Mouse (Mus musculus): ENCODE data around the gene Usp34. TPM values are rescaled to one million over a fixed set of nuclear protein-coding genes. Genes with fewer than 3 reads are reported as not detected.
"Not testable (repeated sequence)": the region's sequence is repeated elsewhere in the genome, so short reads cannot be mapped to it uniquely, and the experiment has no call there.

Gene Usp34
- polyA plus RNA-seq, 1 experiment from 2014 or later, result 30.5 TPM

- Histone ChIP-seq H3K4me1 (no peaks in the 10 kb centered on the region), H3K9me3 (no peaks in the 10 kb centered on the region), H3K9ac (no peak overlapping the region), H3K27me3 (no peaks in the 10 kb centered on the region), H3K36me3 (peaks cover 51% of the 10 kb centered on the region), H3K4me2 (replicated peaks) (no peak overlapping the region), H3K4me3 (no peak overlapping the region), H3K27ac (no peak overlapping the region)
- no peak for ATAC-seq (ENCODE audit: insufficient number of reproducible peaks, insufficient read depth, low FRiP score, low TSS enrichment)
- 90% methylated on average over 2 of the region's 2 CpGs for WGBS
These were observed 8.4 kb upstream of the Usp34 start for GRCm38 (mm10) chr11:23298301-23298700.

- no peaks in the 10 kb centered on the region for H3K4me1 ChIP-seq
- no peaks in the 10 kb centered on the region for H3K9me3 ChIP-seq
- no peak overlapping the region for H3K4me3 ChIP-seq
- no peak overlapping the region for H3K9ac ChIP-seq
- no peak overlapping the region for H3K27ac ChIP-seq
- ATAC-seq (ENCODE audit: insufficient number of reproducible peaks, insufficient read depth, low FRiP score, low TSS enrichment), result no peak
- H3K4me2 ChIP-seq (replicated peaks), result no peak overlapping the region
- peaks cover 36% of the 10 kb centered on the region for H3K36me3 ChIP-seq
- 86% methylated on average over 1 of the region's 1 CpGs for WGBS
- no peaks in the 10 kb centered on the region for H3K27me3 ChIP-seq
These were observed 6.8 kb upstream of the Usp34 start for GRCm38 (mm10) chr11:23299910-23300309.

- Histone ChIP-seq H3K27me3 (no peaks in the 10 kb centered on the region), H3K36me3 (peaks cover 8% of the 10 kb centered on the region; the same call in 1 of the 2 replicates), H3K4me2 (replicated peaks) (no peak overlapping the region), H3K4me3 (no peak overlapping the region), H3K9me3 (no peaks in the 10 kb centered on the region), H3K27ac (no peak overlapping the region), H3K4me1 (no peaks in the 10 kb centered on the region), H3K9ac (no peak overlapping the region)
- ATAC-seq (ENCODE audit: insufficient number of reproducible peaks, insufficient read depth, low FRiP score, low TSS enrichment), result no peak
- WGBS, result 79% methylated on average over 1 of the region's 1 CpGs
These were observed 3.6 kb upstream of the Usp34 start for GRCm38 (mm10) chr11:23303126-23303525.

GRCm38 (mm10) chr11:23305101-23305672 lies 1.5 kb upstream of the Usp34 start:
- Histone ChIP-seq H3K4me3 (peak overlapping the region; percentile 74), H3K4me2 (replicated peaks) (peak overlapping the region; percentile 46), H3K27ac (peak overlapping the region; percentile 99)
- H3K36me3 ChIP-seq; H3K9me3 ChIP-seq; H3K9ac ChIP-seq; ATAC-seq (ENCODE audit: insufficient number of reproducible peaks, insufficient read depth, low FRiP score, low TSS enrichment); H3K27me3 ChIP-seq; H3K4me1 ChIP-seq: not testable (repeated sequence)
- WGBS, result 35% methylated on average over 10 of the region's 10 CpGs

- Histone ChIP-seq H3K9ac (peak overlapping the region; percentile 94), H3K27me3 (no peaks in the 10 kb centered on the region), H3K36me3 (no peaks in the 10 kb centered on the region), H3K4me2 (replicated peaks) (peak overlapping the region; percentile 46), H3K4me1 (peaks cover 5% of the 10 kb centered on the region; the same call in 1 of the 2 replicates), H3K4me3 (peak overlapping the region; percentile 74), H3K27ac (peak overlapping the region; percentile 99), H3K9me3 (no peaks in the 10 kb centered on the region)
- WGBS, result under 1% methylated on average over 78 of the region's 98 CpGs
- ATAC-seq (ENCODE audit: insufficient number of reproducible peaks, insufficient read depth, low FRiP score, low TSS enrichment), result peak; percentile 96
These were observed 754 bp upstream of the Usp34 start for GRCm38 (mm10) chr11:23305673-23306608.

GRCm38 (mm10) chr11:23307566-23307920 lies 848 bp downstream of the Usp34 start:
- no peak for ATAC-seq (ENCODE audit: insufficient number of reproducible peaks, insufficient read depth, low FRiP score, low TSS enrichment)
- peak overlapping the region; percentile 99 for H3K27ac ChIP-seq
- H3K27me3 ChIP-seq, result no peaks in the 10 kb centered on the region
- WGBS, result 3% methylated on average over 6 of the region's 6 CpGs
- H3K4me1 ChIP-seq, result peaks cover 5% of the 10 kb centered on the region; the same call in 1 of the 2 replicates
- no peaks in the 10 kb centered on the region for H3K9me3 ChIP-seq
- H3K9ac ChIP-seq, result peak overlapping the region; percentile 94
- 0 out of 2 replicates have a peak, but pooled peaks cover 7% of the 10 kb centered on the region for H3K36me3 ChIP-seq
- H3K4me2 ChIP-seq (replicated peaks), result peak overlapping the region; percentile 57
- peak overlapping the region; percentile 74 for H3K4me3 ChIP-seq

- no peak overlapping the region for H3K27ac ChIP-seq
- no peaks in the 10 kb centered on the region for H3K27me3 ChIP-seq
- no peak for ATAC-seq (ENCODE audit: insufficient number of reproducible peaks, insufficient read depth, low FRiP score, low TSS enrichment)
- H3K9ac ChIP-seq, result no peak overlapping the region
- 86% methylated on average over 1 of the region's 1 CpGs for WGBS
- no peak overlapping the region for H3K4me2 ChIP-seq (replicated peaks)
- H3K4me3 ChIP-seq, result no peak overlapping the region
- no peaks in the 10 kb centered on the region for H3K9me3 ChIP-seq
- peaks cover 1% of the 10 kb centered on the region; the same call in 1 of the 2 replicates for H3K4me1 ChIP-seq
- H3K36me3 ChIP-seq, result peaks cover 11% of the 10 kb centered on the region; the same call in 1 of the 2 replicates
These were observed 6.8 kb downstream of the Usp34 start for GRCm38 (mm10) chr11:23313496-23313895.

GRCm38 (mm10) chr11:23329413-23329812 lies 22.7 kb downstream of the Usp34 start:
- Histone ChIP-seq H3K36me3 (peaks cover 2% of the 10 kb centered on the region; the same call in 1 of the 2 replicates), H3K4me3 (no peak overlapping the region), H3K4me2 (replicated peaks) (no peak overlapping the region), H3K27ac (no peak overlapping the region), H3K4me1 (no peaks in the 10 kb centered on the region), H3K9me3 (no peaks in the 10 kb centered on the region), H3K9ac (no peak overlapping the region), H3K27me3 (no peaks in the 10 kb centered on the region)
- WGBS, result 95% methylated on average over 2 of the region's 2 CpGs
- ATAC-seq (ENCODE audit: insufficient number of reproducible peaks, insufficient read depth, low FRiP score, low TSS enrichment), result no peak

- H3K4me2 ChIP-seq (replicated peaks), result no peak overlapping the region
- ATAC-seq (ENCODE audit: insufficient number of reproducible peaks, insufficient read depth, low FRiP score, low TSS enrichment), result no peak
These were observed 25.4 kb downstream of the Usp34 start for GRCm38 (mm10) chr11:23332136-23332535.

GRCm38 (mm10) chr11:23335160-23335559 lies 28.5 kb downstream of the Usp34 start:
- Histone ChIP-seq H3K27ac (no peak overlapping the region), H3K9ac (no peak overlapping the region), H3K9me3 (no peaks in the 10 kb centered on the region), H3K4me3 (no peak overlapping the region), H3K36me3 (peaks cover 8% of the 10 kb centered on the region), H3K27me3 (no peaks in the 10 kb centered on the region), H3K4me1 (no peaks in the 10 kb centered on the region), H3K4me2 (replicated peaks) (no peak overlapping the region)
- ATAC-seq (ENCODE audit: insufficient number of reproducible peaks, insufficient read depth, low FRiP score, low TSS enrichment), result no peak
- 74% methylated on average over 1 of the region's 1 CpGs for WGBS

More at GRCm38 (mm10) chr11:23332136-23332535, 25.4 kb downstream of the Usp34 start:
- peaks cover 2% of the 10 kb centered on the region; the same call in 1 of the 2 replicates for H3K36me3 ChIP-seq
- H3K9ac ChIP-seq, result no peak overlapping the region
- H3K9me3 ChIP-seq, result no peaks in the 10 kb centered on the region
- H3K4me1 ChIP-seq, result no peaks in the 10 kb centered on the region
- WGBS, result 61% methylated on average over 3 of the region's 3 CpGs
- no peaks in the 10 kb centered on the region for H3K27me3 ChIP-seq
- no peak overlapping the region for H3K4me3 ChIP-seq
- H3K27ac ChIP-seq, result no peak overlapping the region

GRCm38 (mm10) chr11:23357226-23357625 lies 50.5 kb downstream of the Usp34 start:
- H3K27me3 ChIP-seq; H3K9me3 ChIP-seq; ATAC-seq (ENCODE audit: insufficient number of reproducible peaks, insufficient read depth, low FRiP score, low TSS enrichment); H3K4me3 ChIP-seq; H3K4me1 ChIP-seq; H3K9ac ChIP-seq; H3K27ac ChIP-seq; H3K4me2 ChIP-seq (replicated peaks): not testable (repeated sequence)
- WGBS, result 70% methylated on average over 5 of the region's 5 CpGs
- peaks cover 19% of the 10 kb centered on the region for H3K36me3 ChIP-seq
